Mouse (Mus musculus) CH12.LX (cell line): ENCODE measurements around the gene Ggps1. TPM values are rescaled to one million over a fixed set of nuclear protein-coding genes. Genes with fewer than 3 reads are reported as not detected.

ENCODE experiments used
- DNase-seq: peaks from one replicate; pipeline ENCODE4 v3.0.0-alpha.2; 2013; ENCODE audit errors: extremely low read depth
- H3K27ac ChIP-seq: 2 replicates; pipeline ENCODE4 v1.5.1; 2012; ENCODE audit warnings: low read depth, mild to moderate bottlenecking, control low read depth, moderate library complexity; ENCODE audit not compliant: insufficient read depth
- H3K27me3 ChIP-seq: replicated peaks from 2 replicates; pipeline ENCODE3; 2012; ENCODE audit warnings: inconsistent platforms
- H3K36me3 ChIP-seq, 2 experiments: replicated peaks in 1 of 2; 2 replicates each; pipeline versions ENCODE3 to v1.6.1; 2012; ENCODE audit warnings: inconsistent platforms in 1 of 2, low read length in 1 of 2, mild to moderate bottlenecking in 1 of 2, mixed read lengths in 1 of 2, moderate library complexity in 1 of 2; ENCODE audit not compliant: control insufficient read depth in 1 of 2, insufficient read depth in 1 of 2
- H3K4me1 ChIP-seq, 2 experiments: 2 replicates each; pipeline ENCODE4 v1.6.1; 2012; ENCODE audit warnings: inconsistent platforms in 1 of 2, moderate library complexity in 1 of 2; ENCODE audit not compliant: insufficient read depth in 2 of 2, control insufficient read depth in 1 of 2
- H3K4me2 ChIP-seq: 2 replicates; pipeline ENCODE4 v1.6.1; 2012; ENCODE audit warnings: low read depth, mild to moderate bottlenecking, control low read depth; ENCODE audit not compliant: poor library complexity, insufficient read depth, severe bottlenecking
- H3K4me3 ChIP-seq, 3 experiments: fragments of 150-350 bp in 1 of 3; sonication (generic) in 1 of 3; replicated peaks in 1 of 3; 2 replicates each; pipeline versions ENCODE3 to v1.5.1; 2011 to 2012; ENCODE audit warnings: low read depth in 2 of 3, low read length in 2 of 3, mild to moderate bottlenecking in 2 of 3, moderate library complexity in 2 of 3, control low read depth in 1 of 3, improper control_type of control experiment in 1 of 3, inconsistent platforms in 1 of 3, mixed read lengths in 1 of 3; ENCODE audit not compliant: poor library complexity in 1 of 3
- H3K79me2 ChIP-seq: replicated peaks from 2 replicates; pipeline ENCODE4 v1.6.1; 2012; ENCODE audit warnings: mild to moderate bottlenecking, moderate library complexity; ENCODE audit not compliant: control insufficient read depth, poor library complexity, insufficient read depth, severe bottlenecking; ENCODE audit errors: extremely low read depth
- H3K9ac ChIP-seq: 2 replicates; pipeline ENCODE4 v1.6.1; 2012; ENCODE audit warnings: low read depth, mild to moderate bottlenecking, control low read depth, moderate library complexity; ENCODE audit not compliant: insufficient read depth
- H3K9me3 ChIP-seq: replicated peaks from 2 replicates; pipeline ENCODE3; 2012; ENCODE audit warnings: low read length, inconsistent platforms, mixed read lengths
- BHLHE40 ChIP-seq: IDR thresholded peaks from 2 replicates; pipeline ENCODE4 v1.6.1; 2011; ENCODE audit warnings: mild to moderate bottlenecking, low read depth, low read length, improper control_type of control experiment
- CHD1 ChIP-seq: IDR thresholded peaks from 2 replicates; pipeline ENCODE4 v1.6.1; 2012; ENCODE audit warnings: low read depth, low read length, improper control_type of control experiment, inconsistent platforms
- CHD2 ChIP-seq: IDR thresholded peaks from 2 replicates; pipeline ENCODE4 v1.6.1; 2011; ENCODE audit warnings: low read length, improper control_type of control experiment
- E2F4 ChIP-seq: IDR thresholded peaks from 2 replicates; pipeline ENCODE4 v1.6.1; 2011; ENCODE audit warnings: low read depth, low read length, improper control_type of control experiment; ENCODE audit not compliant: insufficient replicate concordance
- HCFC1 ChIP-seq: IDR thresholded peaks from 2 replicates; pipeline ENCODE4 v1.6.1; 2012; ENCODE audit warnings: low read depth, mild to moderate bottlenecking, inconsistent platforms, low read length, improper control_type of control experiment
- JUND ChIP-seq: conservative IDR thresholded peaks from 2 replicates; pipeline ENCODE4 v1.6.1; 2011; ENCODE audit warnings: low read depth, low read length, improper control_type of control experiment
- KAT2A ChIP-seq: IDR thresholded peaks from 2 replicates; pipeline ENCODE4 v1.6.1; 2012; ENCODE audit warnings: low read length, improper control_type of control experiment, inconsistent platforms; ENCODE audit not compliant: insufficient replicate concordance
- MAFK ChIP-seq: IDR thresholded peaks from 2 replicates; pipeline ENCODE4 v1.6.1; 2011; ENCODE audit warnings: low read length, improper control_type of control experiment; ENCODE audit not compliant: insufficient replicate concordance
- MAX ChIP-seq: IDR thresholded peaks from 2 replicates; pipeline ENCODE4 v1.6.1; 2011; ENCODE audit warnings: low read length, improper control_type of control experiment
- MAZ ChIP-seq: IDR thresholded peaks from 2 replicates; pipeline ENCODE4 v1.6.1; 2012; ENCODE audit warnings: low read depth, mild to moderate bottlenecking, inconsistent platforms, low read length, improper control_type of control experiment, moderate library complexity
- MEF2A ChIP-seq: IDR thresholded peaks from 2 replicates; pipeline ENCODE4 v1.6.1; 2014; ENCODE audit warnings: low read depth, mild to moderate bottlenecking, inconsistent platforms, low read length, improper control_type of control experiment, borderline replicate concordance
- MYC ChIP-seq: IDR thresholded peaks from 2 replicates; pipeline ENCODE4 v1.6.1; 2011; ENCODE audit warnings: low read depth, mild to moderate bottlenecking, improper control_type of control experiment, low read length
- NRF1 ChIP-seq: IDR thresholded peaks from 2 replicates; pipeline ENCODE4 v1.6.1; 2014; ENCODE audit warnings: low read depth, mild to moderate bottlenecking, inconsistent platforms, low read length, improper control_type of control experiment, moderate library complexity
- PAX5 ChIP-seq: IDR thresholded peaks from 2 replicates; pipeline ENCODE4 v1.6.1; 2012; ENCODE audit warnings: low read length, inconsistent platforms, mixed read lengths
- POLR2A ChIP-seq: IDR thresholded peaks from 2 replicates; pipeline ENCODE4 v1.6.1; 2011; ENCODE audit warnings: low read depth, mild to moderate bottlenecking, improper control_type of control experiment, low read length
- POLR2AphosphoS2 ChIP-seq: IDR thresholded peaks from 2 replicates; pipeline ENCODE4 v1.6.1; 2011; ENCODE audit warnings: low read depth, low read length, improper control_type of control experiment
- RAD21 ChIP-seq: IDR thresholded peaks from 2 replicates; pipeline ENCODE4 v1.6.1; 2011; ENCODE audit warnings: low read depth, mild to moderate bottlenecking, low read length, improper control_type of control experiment, moderate library complexity
- RCOR1 ChIP-seq: conservative IDR thresholded peaks from 2 replicates; pipeline ENCODE4 v1.6.1; 2012; ENCODE audit warnings: low read depth, mild to moderate bottlenecking, inconsistent platforms, low read length, improper control_type of control experiment
- SIN3A ChIP-seq: IDR thresholded peaks from 2 replicates; pipeline ENCODE4 v1.6.1; 2012; ENCODE audit warnings: low read length, improper control_type of control experiment, inconsistent platforms
- SMC3 ChIP-seq: IDR thresholded peaks from 2 replicates; pipeline ENCODE4 v1.6.1; 2011; ENCODE audit warnings: low read depth, low read length, improper control_type of control experiment
- TBP ChIP-seq: conservative IDR thresholded peaks from 2 replicates; pipeline ENCODE4 v1.6.1; 2011; ENCODE audit warnings: low read depth, low read length, improper control_type of control experiment
- TCF12 ChIP-seq: IDR thresholded peaks from 2 replicates; pipeline ENCODE4 v1.6.1; 2014; ENCODE audit warnings: low read depth, mild to moderate bottlenecking, inconsistent platforms, low read length, improper control_type of control experiment
- UBTF ChIP-seq: IDR thresholded peaks from 2 replicates; pipeline ENCODE4 v1.6.1; 2012; ENCODE audit warnings: low read depth, mild to moderate bottlenecking, inconsistent platforms, low read length, improper control_type of control experiment, moderate library complexity
- USF1 ChIP-seq: IDR thresholded peaks from 2 replicates; pipeline ENCODE4 v1.6.1; 2014; ENCODE audit warnings: low read depth, mild to moderate bottlenecking, inconsistent platforms, low read length, improper control_type of control experiment
- ZMIZ1 ChIP-seq: IDR thresholded peaks from 2 replicates; pipeline ENCODE4 v1.6.1; 2012; ENCODE audit warnings: low read depth, mild to moderate bottlenecking, inconsistent platforms, low read length, improper control_type of control experiment
- dilution Hi-C: fragments of 300-500 bp; cut with MboI; formaldehyde crosslinking; loops from 2 replicates; pipeline ENCODE4 v1.14.3; 2020; ENCODE audit warnings: low sequenced_read_pairs; ENCODE audit not compliant: extremely low pct_unique_long_range_greater_than_20kb, extremely low pct_ligation_motif_present
- in situ Hi-C: fragments of 300-500 bp; cut with MboI; formaldehyde crosslinking; loops from 3 replicates; pipeline ENCODE4 v1.14.3; 2019; ENCODE audit warnings: low sequenced_read_pairs, low pct_ligation_motif_present, low pct_unique_long_range_greater_than_20kb, mixed read lengths
- polyA plus RNA-seq: library from polyadenylated mRNA; unstranded; fragments of >175 nt; gene quantifications from 2 replicates; pipeline ENCODE4 v1.2.1, GENCODE M21; 2012; ENCODE audit warnings: low read depth; ENCODE audit not compliant: insufficient read length
- total RNA-seq, 2 experiments: library from RNA; depleted of rRNA; stranded (reverse); fragments of 300-350 nt in 1 of 2; fragments of >200 nt in 1 of 2; gene quantifications; 2 replicates each; pipeline ENCODE4 v1.2.3; 2012 to 2014

The Ggps1 gene
- total and polyA plus RNA-seq, 3 experiments: 21.6 to 48.7 (median 38.0) TPM

DNA sequence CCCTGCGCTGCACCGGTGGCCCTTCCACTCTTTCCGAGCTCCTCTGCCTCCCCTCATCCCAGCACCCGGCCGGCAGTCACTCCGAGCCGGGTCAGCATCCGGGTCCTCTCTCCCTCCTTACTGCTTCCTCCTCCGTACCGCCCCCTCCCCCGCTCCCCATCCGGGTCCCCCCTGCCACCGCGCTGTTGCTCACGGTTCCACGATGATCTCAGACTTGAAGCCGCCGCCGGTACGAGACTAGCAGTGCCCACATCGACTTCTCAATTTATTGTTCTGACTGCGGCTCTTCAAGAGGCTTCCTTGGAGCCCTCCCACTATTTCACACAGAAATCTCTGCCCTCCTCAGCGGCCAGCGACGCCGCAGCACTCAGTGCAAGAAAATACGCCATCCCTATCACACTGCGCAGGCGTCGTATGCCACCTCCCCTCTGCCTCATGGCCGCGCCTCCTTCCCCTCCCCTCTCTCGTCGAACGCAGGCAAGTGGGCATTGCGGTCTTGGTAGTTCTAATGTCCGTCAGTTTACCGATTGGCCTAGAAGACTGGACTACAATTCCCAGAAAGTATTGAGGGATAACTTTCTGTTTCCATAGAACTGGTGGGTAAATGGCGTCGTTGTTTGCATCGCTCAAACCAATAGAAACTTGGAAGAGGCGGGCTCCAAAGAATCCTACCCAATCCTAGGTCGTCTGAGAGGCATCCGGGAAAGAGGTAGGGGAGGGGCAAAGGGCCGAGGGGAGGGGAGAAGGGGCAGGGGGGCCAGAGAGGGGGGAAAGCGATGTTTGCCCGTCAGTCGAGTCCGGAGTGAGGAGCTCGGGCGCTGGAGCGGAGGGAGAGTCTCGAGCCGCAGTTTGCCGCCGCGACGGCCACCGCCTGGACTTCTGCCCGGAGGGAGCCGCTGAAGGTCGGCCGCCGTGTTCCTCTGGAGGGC, at the start of gene Ggps1, which contains the start of gene Arid4b (continued):
- TF ChIP-seq ZMIZ1: peak; percentile 61; the same call in 1 of the 2 replicates

DNA sequence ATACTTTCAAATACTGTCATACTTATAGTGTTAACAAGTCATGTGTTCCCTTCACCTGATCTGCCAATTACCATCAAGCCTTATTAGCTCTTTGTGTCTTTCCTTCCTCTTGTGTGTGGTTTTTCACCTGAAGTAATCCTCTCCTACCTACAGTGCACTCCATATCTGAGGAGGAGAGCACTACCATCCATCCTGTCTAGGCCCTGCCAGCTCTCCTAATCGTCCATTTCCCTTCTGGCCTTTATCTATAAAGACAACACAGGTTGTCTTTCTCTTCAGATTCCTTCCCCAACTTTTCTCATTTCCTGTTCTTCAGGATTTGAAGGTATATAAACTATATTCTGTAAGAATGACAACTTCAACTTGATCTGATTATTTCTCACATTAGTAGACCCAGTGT, 47.9 kb upstream of the Ggps1 start:
- peaks cover 8% of the 10 kb centered on the region for H3K79me2 ChIP-seq
- in situ Hi-C loops: no loop called here
- dilution Hi-C loops: no loop called here
- no peaks in the 10 kb centered on the region for H3K27me3 ChIP-seq
- H3K4me1 ChIP-seq: peaks cover 0 to 17% of the 10 kb centered on the region in 2 experiments; a peak in 2 of 4 replicates
- DNase-seq: no peak
- no peaks in the 10 kb centered on the region for H3K9me3 ChIP-seq
- H3K4me2 ChIP-seq: no peak overlapping the region
- no peak overlapping the region for H3K4me3 ChIP-seq
- no peak overlapping the region for H3K9ac ChIP-seq
- no peaks in the 10 kb centered on the region for H3K36me3 ChIP-seq
- TF ChIP-seq RAD21 (no peak), MAZ (no peak), BHLHE40 (no peak), CHD1 (no peak), SIN3A (no peak), ZMIZ1 (no peak), JUND (no peak), HCFC1 (no peak), MAFK (no peak), TBP (no peak), POLR2A (no peak), PAX5 (no peak)
- H3K27ac ChIP-seq: no peak overlapping the region

DNA sequence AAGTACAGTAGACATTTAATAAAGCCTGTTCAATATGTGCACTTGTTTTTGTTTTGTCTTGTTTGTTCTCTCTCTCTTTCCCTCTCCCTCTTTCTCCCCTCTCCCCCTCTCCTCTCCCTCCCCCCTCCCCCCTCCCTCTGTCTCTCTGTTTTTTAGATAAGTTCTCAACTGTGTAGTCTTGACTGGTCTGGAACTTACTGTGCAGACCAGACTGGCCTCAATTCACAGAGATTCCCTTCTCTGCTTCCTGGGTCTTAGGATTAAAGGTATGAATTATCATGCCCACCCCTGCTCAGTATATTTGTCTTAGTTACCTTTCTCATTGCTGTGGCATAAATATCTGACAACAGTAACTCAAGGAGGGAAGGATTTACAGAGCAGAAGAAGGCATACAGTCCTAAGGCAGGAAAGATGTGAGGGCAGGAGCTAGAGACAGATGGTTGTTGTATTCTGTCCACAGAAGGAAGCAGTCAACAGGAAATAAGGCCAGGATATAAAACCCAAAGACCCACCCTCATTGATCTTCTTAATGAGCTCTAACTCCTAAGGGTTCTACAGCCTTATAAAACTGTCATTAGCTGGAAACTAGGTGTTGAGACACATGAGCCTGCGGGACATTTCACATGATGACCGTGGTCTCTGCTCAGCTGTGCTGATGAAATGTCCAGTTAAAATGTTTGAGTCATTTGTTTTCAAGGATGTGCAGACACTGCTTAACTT, 47.0 kb upstream of the Ggps1 start:
- dilution Hi-C loops (no loop called here), in situ Hi-C loops (no loop called here)
- DNase-seq: no peak
- H3K36me3 ChIP-seq: no peaks in the 10 kb centered on the region
- H3K4me2 ChIP-seq: no peak overlapping the region
- peaks cover 0 to 15% of the 10 kb centered on the region in 2 experiments; a peak in 2 of 4 replicates for H3K4me1 ChIP-seq
- H3K27me3 ChIP-seq: no peaks in the 10 kb centered on the region
- H3K9me3 ChIP-seq: no peaks in the 10 kb centered on the region
- H3K27ac ChIP-seq: no peak overlapping the region
- H3K4me3 ChIP-seq: no peak overlapping the region
- H3K79me2 ChIP-seq: peaks cover 7% of the 10 kb centered on the region
- no peak for TF ChIP-seq MEF2A
- no peak for TF ChIP-seq MYC
- TF ChIP-seq CHD1: no peak
- no peak for TF ChIP-seq BHLHE40
- TF ChIP-seq TCF12: no peak
- TF ChIP-seq POLR2AphosphoS2: no peak
- TF ChIP-seq USF1: no peak
- TF ChIP-seq E2F4: no peak
- no peak for TF ChIP-seq JUND
- no peak for TF ChIP-seq NRF1
- TF ChIP-seq SMC3: no peak
- TF ChIP-seq CHD2: no peak
- TF ChIP-seq MAX: no peak
- no peak for TF ChIP-seq UBTF
- TF ChIP-seq TBP: no peak
- TF ChIP-seq KAT2A: no peak
- no peak for TF ChIP-seq MAZ
- TF ChIP-seq RCOR1: no peak
- no peak overlapping the region for H3K9ac ChIP-seq
